Mouse (Mus musculus): Measurements from ENCODE around the gene Ctf1. TPM values are rescaled to one million over a fixed set of nuclear protein-coding genes. Genes with fewer than 3 reads are reported as not detected.
A peak's percentile ranks its signal among the peaks of the same experiment; 100 is the strongest.

The Ctf1 gene
- polyA plus RNA-seq, 1 experiment: not detected

- WGBS: 62% methylated on average over 9 of the region's 9 CpGs
- no peak overlapping the region for H3K27ac ChIP-seq (ENCODE audit: insufficient read depth, low read depth, low read length)
- TF ChIP-seq CTCF (IDR thresholded peaks at IDR 0.05; ENCODE audit: insufficient read depth, low read depth, low read length) (no peak), POLR2A (IDR thresholded peaks at IDR 0.05; ENCODE audit: insufficient read depth, low read depth, low read length) (no peak)
- peaks cover 3% of the 10 kb centered on the region; the same call in 1 of the 2 replicates for H3K4me1 ChIP-seq (ENCODE audit: control insufficient read depth, insufficient read depth, low read length)
- no peak overlapping the region for H3K4me3 ChIP-seq (ENCODE audit: insufficient read depth, low read depth, low read length)
Measured at GRCm38 (mm10) chr7:127675391-127675811, 37.1 kb upstream of the Ctf1 start.

GRCm38 (mm10) chr7:127677077-127677476, 35.5 kb upstream of the Ctf1 start:
- 73% methylated on average over 6 of the region's 6 CpGs for WGBS
- Histone ChIP-seq H3K4me1 (ENCODE audit: control insufficient read depth, insufficient read depth, low read length) (peaks cover 3% of the 10 kb centered on the region; the same call in 1 of the 2 replicates), H3K27ac (ENCODE audit: insufficient read depth, low read depth, low read length) (no peak overlapping the region), H3K4me3 (ENCODE audit: insufficient read depth, low read depth, low read length) (no peak overlapping the region)
- TF ChIP-seq CTCF (IDR thresholded peaks at IDR 0.05; ENCODE audit: insufficient read depth, low read depth, low read length) (peak; percentile 47; the same call in 1 of the 2 replicates), POLR2A (IDR thresholded peaks at IDR 0.05; ENCODE audit: insufficient read depth, low read depth, low read length) (no peak)

DNA sequence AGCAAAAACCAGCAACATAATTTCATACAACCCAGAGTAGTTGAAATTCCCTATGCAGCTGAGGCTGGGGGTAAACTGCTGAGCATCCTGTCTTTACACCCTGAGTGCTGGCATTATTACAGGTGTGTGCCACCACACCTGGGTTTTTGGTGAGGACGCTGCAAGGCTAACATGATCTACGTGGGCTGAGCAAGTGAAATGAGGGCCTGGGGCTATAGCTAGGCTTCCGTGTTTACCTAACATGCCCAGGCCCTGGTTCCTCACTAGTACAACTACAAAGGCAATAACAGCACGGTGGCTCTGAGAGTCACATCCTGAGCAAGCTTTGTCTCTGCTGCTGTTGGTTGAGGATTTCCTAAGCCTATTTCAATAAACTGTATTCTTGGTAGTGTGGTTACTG, 34.9 kb upstream of the Ctf1 start:
- peaks cover 3% of the 10 kb centered on the region; the same call in 1 of the 2 replicates for H3K4me1 ChIP-seq (ENCODE audit: control insufficient read depth, insufficient read depth, low read length)
- WGBS: 90% methylated on average over 4 of the region's 4 CpGs
- TF ChIP-seq POLR2A (IDR thresholded peaks at IDR 0.05; ENCODE audit: insufficient read depth, low read depth, low read length): no peak
- TF ChIP-seq CTCF (IDR thresholded peaks at IDR 0.05; ENCODE audit: insufficient read depth, low read depth, low read length): no peak
- no peak overlapping the region for H3K4me3 ChIP-seq (ENCODE audit: insufficient read depth, low read depth, low read length)
- H3K27ac ChIP-seq (ENCODE audit: insufficient read depth, low read depth, low read length): no peak overlapping the region

- WGBS: 78% methylated on average over 2 of the region's 2 CpGs
- H3K4me3 ChIP-seq (ENCODE audit: insufficient read depth, low read depth, low read length): no peak overlapping the region
- peaks cover 3% of the 10 kb centered on the region; the same call in 1 of the 2 replicates for H3K4me1 ChIP-seq (ENCODE audit: control insufficient read depth, insufficient read depth, low read length)
- no peak overlapping the region for H3K27ac ChIP-seq (ENCODE audit: insufficient read depth, low read depth, low read length)
- TF ChIP-seq POLR2A (IDR thresholded peaks at IDR 0.05; ENCODE audit: insufficient read depth, low read depth, low read length) (no peak), CTCF (IDR thresholded peaks at IDR 0.05; ENCODE audit: insufficient read depth, low read depth, low read length) (no peak)
Measured at GRCm38 (mm10) chr7:127678811-127679210, 33.7 kb upstream of the Ctf1 start.

DNA sequence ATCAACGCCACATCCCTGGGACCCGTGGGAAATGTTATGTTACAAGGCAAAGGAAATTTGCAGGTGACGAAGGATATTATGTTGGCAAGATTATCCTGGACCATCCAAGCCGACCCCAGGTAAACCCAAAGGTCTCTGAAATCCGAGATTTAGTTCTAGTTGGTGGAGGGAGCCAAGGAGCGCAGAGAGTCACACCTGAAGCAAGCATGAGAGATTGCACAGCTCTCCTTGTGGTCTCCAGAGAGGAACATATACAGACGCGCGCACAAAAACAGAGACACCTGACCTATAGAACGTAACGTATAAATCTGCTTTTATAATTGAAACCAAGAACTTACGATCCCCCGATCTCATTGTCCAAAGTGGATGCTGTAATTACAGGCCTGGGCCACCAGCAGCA, 32.0 kb upstream of the Ctf1 start:
- Histone ChIP-seq H3K4me1 (ENCODE audit: control insufficient read depth, insufficient read depth, low read length) (peaks cover 4% of the 10 kb centered on the region), H3K4me3 (ENCODE audit: insufficient read depth, low read depth, low read length) (no peak overlapping the region), H3K27ac (ENCODE audit: insufficient read depth, low read depth, low read length) (no peak overlapping the region)
- WGBS: 86% methylated on average over 13 of the region's 13 CpGs
- TF ChIP-seq POLR2A (IDR thresholded peaks at IDR 0.05; ENCODE audit: insufficient read depth, low read depth, low read length) (no peak), CTCF (IDR thresholded peaks at IDR 0.05; ENCODE audit: insufficient read depth, low read depth, low read length) (no peak)

GRCm38 (mm10) chr7:127681888-127682553, 30.5 kb upstream of the Ctf1 start:
- TF ChIP-seq CTCF (IDR thresholded peaks at IDR 0.05; ENCODE audit: insufficient read depth, low read depth, low read length) (no peak), POLR2A (IDR thresholded peaks at IDR 0.05; ENCODE audit: insufficient read depth, low read depth, low read length) (no peak)
- Histone ChIP-seq H3K27ac (ENCODE audit: insufficient read depth, low read depth, low read length) (no peak overlapping the region), H3K4me3 (ENCODE audit: insufficient read depth, low read depth, low read length) (no peak overlapping the region), H3K4me1 (ENCODE audit: control insufficient read depth, insufficient read depth, low read length) (peaks cover 5% of the 10 kb centered on the region)
- WGBS: 82% methylated on average over 8 of the region's 8 CpGs

DNA sequence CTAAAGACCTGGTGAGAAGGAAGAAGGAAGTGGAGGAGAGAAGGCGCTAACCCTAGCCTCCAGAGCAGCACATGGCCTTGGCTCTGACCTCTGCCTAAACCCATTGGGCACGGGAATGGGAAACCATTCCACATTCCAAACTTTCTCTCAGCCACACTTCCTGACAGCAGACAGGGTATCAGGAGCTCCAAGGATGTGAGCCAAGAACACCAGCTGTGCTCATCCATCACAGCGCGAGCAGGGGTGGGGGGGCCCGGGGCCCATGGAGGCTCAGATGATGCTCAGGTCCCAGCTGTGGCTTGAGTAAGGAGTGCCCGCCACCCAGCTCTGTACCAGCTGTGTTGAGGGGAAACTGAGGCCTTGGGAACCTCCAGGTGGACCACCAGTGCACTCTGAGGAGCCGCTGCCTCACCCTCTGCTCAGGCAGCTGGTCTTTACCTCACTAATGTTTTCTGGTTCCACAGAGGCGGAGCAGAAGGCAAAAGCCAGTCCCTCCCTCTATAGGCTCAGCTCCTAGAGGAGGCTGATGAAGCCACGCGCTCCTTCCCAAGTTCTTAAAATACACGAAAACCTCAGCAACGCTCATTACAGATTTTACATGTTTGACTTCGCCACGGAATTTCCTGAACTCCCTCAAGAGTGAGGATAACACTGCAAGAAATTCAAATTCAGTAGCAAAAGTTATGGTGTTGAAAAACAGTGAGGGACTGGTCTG, 27.1 kb upstream of the Ctf1 start:
- H3K4me1 ChIP-seq (ENCODE audit: control insufficient read depth, insufficient read depth, low read length): peaks cover 7% of the 10 kb centered on the region
- WGBS: 50% methylated on average over 14 of the region's 14 CpGs
- no peak overlapping the region for H3K27ac ChIP-seq (ENCODE audit: insufficient read depth, low read depth, low read length)
- no peak overlapping the region for H3K4me3 ChIP-seq (ENCODE audit: insufficient read depth, low read depth, low read length)
- TF ChIP-seq POLR2A (IDR thresholded peaks at IDR 0.05; ENCODE audit: insufficient read depth, low read depth, low read length) (no peak), CTCF (IDR thresholded peaks at IDR 0.05; ENCODE audit: insufficient read depth, low read depth, low read length) (no peak)

DNA sequence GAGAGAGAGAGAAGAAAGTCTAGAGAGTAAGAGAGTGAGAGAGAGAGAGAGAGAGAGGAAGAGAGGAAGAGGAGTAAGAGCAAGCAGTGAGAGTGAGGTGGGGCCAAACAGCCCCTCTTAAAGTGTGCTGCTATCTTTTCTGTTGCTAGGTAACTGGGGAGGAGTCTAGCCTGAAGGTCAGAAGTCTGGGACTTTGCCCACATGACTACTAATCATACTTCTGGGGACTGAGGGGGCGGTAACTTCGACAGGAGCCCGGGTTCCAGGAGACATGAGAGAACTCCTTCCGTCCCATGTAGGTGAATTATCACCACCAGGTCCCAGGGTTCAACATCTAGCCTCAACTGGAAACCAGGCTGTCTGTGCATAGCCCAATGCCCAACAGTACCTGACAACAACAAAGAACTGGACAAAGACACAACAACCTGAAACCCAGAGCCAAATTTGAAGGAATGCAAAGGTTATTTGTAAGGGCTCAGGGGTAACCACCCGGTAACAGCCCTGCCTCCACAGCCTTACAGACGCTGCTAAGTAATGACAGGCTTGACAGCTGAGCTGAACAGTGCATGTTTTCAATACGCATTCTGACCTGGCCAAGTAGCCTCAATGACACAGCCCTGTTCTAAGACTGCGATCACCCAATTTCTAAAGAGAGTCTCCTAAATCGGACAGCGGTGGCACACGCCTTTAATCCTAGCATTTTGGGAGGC, 25.6 kb upstream of the Ctf1 start:
- 87% methylated on average over 11 of the region's 11 CpGs for WGBS
- peaks cover 12% of the 10 kb centered on the region for H3K4me1 ChIP-seq (ENCODE audit: control insufficient read depth, insufficient read depth, low read length)
- H3K4me3 ChIP-seq (ENCODE audit: insufficient read depth, low read depth, low read length): no peak overlapping the region
- H3K27ac ChIP-seq (ENCODE audit: insufficient read depth, low read depth, low read length): no peak overlapping the region
- TF ChIP-seq CTCF (IDR thresholded peaks at IDR 0.05; ENCODE audit: insufficient read depth, low read depth, low read length): no peak
- no peak for TF ChIP-seq POLR2A (IDR thresholded peaks at IDR 0.05; ENCODE audit: insufficient read depth, low read depth, low read length)

GRCm38 (mm10) chr7:127688935-127689334, 23.6 kb upstream of the Ctf1 start:
- no peak overlapping the region for H3K27ac ChIP-seq (ENCODE audit: insufficient read depth, low read depth, low read length)
- no peak overlapping the region for H3K4me3 ChIP-seq (ENCODE audit: insufficient read depth, low read depth, low read length)
- 86% methylated on average over 7 of the region's 7 CpGs for WGBS
- TF ChIP-seq CTCF (IDR thresholded peaks at IDR 0.05; ENCODE audit: insufficient read depth, low read depth, low read length) (no peak), POLR2A (IDR thresholded peaks at IDR 0.05; ENCODE audit: insufficient read depth, low read depth, low read length) (no peak)
- H3K4me1 ChIP-seq (ENCODE audit: control insufficient read depth, insufficient read depth, low read length): peaks cover 12% of the 10 kb centered on the region

All from olfactory bulb, adult 2 months (tissue).